Mouse (Mus musculus) CD4-positive, CD25-positive, alpha-beta regulatory T cell, adult 4 months (primary cell): Measurements from ENCODE around the gene Tmem190. TPM values are rescaled to one million over a fixed set of nuclear protein-coding genes. Genes with fewer than 3 reads are reported as not detected.
"Not testable (repeated sequence)": the region's sequence is repeated elsewhere in the genome, so short reads cannot be mapped to it uniquely, and the experiment has no call there.

Experiments used
- ATAC-seq: one replicate; pipeline ENCODE4 v1.8.0; 2017
- polyA plus RNA-seq, 2 experiments: library from polyadenylated mRNA; unstranded; fragments of 100-300 nt; shearing (Covaris generic); gene quantifications; one replicate each; pipeline ENCODE4 v1.2.1; 2017

The Tmem190 gene
- polyA plus RNA-seq, 2 experiments from 2014 or later: not detected

DNA sequence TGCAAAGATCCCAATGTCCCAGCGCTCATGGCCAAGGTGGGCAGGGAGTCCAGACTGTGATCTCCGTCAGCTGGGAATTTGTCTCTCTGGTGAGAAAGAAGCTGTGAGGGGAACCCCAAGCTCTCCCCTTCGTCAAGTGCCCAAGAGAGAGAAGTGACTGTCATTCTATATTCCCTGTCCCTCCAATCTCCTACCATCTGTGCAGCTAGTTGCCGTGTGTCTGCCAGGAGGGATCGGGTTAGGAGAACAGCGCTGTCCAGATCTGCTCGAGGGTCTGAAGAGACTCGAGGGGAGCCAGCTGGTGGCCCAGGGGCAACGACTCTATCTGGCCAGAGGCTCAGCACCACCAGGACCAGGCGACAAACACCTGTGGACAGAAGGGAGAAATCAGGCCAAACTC lies 6.6 kb upstream of the Tmem190 start:
- no peak for ATAC-seq

DNA sequence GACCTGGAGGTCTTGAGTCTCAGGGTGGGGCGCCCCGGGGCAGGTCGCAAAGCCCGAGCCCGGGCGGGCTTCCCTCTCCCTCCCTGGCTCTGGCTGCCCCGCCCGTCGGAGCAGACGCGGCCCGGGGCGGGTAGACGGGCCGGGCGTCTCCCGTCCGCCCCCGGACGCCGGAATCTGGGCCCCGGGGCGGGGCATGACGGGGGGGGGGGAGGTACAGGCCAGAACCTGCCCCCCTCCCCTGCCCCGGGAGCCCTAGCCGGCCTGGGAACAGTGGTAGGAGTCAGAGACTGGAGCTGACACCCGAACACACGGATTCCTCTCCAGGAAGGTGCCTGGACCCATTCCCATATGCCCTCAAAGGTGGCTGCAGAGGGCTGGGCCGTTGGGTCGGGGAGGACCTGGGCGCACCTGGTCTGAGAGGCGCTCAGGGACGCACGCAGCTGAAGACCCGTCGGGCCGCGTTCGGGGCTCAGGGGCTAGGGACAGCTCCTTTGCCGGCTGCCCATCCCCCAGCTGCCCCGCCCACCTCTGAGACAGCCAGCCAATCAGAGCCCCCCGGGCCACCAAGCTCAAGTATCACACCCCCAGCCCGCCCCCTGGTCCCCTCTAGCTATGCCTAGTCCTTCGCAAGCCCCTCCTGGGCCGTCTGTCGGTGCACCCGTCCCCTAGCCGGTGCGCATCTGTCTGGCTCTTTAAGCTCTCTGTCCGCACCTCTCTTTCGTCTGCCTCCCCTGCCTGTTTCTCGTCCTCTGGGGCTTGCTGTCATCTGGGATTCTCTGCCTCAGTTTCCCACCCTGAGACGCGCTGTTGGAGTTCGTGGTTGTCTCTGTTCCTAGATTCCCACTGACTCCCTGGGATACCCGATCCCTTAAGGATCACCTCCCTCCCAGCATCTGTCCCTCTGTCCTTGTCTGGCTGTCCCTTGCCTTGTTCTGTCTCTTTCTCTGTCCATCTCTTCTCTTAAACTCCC lies 5.6 kb upstream of the Tmem190 start:
- ATAC-seq: peak; percentile 62

DNA sequence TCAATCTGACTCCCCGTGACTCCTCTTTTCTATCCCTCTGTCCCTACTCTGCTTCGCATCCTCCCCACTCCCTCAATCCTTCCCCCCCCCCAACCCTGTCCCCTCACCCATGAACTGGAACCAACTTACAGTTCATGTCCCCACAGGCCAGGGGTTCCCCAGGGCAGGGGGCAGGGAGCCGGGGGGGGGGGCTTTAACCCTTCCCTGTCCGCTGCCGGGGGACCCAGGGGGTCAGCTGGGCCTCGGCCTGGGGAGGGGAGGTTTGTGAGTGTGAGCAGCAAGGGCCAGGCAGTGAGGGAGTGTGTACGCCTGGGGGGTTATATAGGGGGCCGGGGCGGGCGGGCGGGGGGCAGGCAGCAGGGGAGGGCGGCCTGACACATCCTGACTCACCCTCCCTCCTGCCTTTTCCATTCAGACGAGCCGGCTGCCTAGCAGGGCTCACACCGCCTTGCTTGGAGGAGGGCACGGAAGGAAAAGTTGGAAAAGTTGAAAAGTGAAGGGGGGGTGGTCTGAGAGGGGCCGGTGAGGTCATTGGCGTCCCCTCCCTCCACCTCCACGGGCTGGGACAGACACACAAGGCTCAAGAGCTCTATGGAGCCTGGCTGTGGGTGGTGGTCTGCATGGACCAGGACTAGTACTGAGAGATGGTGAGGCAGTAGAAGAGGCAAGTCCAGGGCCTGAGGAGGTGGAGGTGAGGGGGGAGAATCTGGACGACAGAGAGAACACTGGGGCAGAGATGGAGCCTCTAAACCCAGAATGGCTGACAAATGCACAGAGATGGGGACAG lies 4.7 kb upstream of the Tmem190 start:
- no peak for ATAC-seq

DNA sequence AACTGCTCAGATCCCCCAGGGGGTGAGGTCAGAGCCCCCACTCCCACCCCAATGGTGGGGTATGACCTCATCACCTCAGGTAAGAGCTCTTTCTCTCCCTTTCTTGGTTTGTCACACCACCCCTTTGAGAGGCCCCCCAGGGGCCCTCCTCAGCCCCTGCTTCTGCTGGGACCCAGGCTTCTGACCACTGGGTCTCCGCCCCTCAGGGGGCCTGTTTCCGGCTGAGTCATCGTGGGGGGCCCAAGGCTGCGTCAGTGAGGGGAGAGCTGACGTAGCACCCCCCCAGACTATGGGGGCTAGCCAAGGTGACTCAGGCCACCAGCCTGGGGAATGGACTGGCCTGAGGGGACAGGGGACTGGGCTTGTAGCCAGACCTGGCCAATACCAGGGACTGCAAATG lies 2.8 kb upstream of the Tmem190 start:
- ATAC-seq: no peak

DNA sequence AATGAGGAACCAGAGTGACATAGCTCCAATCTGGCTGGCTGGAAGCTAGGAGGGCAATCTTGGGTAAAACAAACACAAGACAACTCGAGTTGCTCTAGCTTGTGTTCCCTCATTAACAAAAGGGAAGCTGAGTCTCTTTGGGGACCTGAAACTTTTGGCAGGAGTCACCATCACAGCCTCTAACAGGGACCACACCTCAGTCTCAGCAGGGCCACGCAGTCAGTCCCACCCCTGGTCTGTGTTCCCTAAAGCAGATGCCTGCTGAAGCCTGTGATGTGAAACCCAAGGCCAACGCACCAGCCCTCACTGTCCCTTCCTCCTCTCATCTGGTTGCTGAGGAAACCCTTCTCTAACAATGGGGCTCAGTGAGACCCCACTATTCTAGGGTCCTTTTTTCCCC lies 607 bp upstream of the Tmem190 start:
- ATAC-seq: no peak

DNA sequence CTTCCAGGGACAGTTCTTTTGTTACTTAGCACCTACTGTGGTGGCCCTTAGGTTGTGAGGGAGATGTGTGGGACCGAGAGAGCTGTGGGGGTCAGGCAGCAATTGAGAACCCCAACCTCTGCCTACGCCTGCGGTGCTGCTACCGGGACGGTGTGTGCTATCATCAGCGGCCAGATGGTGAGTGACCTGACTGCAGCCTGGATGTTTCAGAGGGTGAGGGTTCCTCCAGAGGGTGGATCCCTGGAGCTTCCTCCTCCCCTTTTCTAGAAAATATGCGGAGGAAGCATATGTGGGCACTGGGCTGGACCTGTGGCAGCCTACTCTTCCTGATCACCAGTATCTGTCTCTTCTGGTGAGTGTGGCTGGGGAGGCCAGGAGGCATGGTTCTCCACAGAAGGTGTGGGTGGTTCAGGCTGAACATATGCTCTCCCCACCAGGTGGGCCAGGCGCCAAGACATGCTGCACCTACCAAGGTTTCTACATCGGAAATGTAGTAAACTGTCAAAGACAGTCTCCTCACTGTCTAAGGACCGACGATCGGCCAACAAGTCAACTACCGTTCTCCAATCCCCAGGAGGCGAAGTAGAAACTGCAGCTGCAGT lies 1.0 kb downstream of the Tmem190 start:
- ATAC-seq: no peak

DNA sequence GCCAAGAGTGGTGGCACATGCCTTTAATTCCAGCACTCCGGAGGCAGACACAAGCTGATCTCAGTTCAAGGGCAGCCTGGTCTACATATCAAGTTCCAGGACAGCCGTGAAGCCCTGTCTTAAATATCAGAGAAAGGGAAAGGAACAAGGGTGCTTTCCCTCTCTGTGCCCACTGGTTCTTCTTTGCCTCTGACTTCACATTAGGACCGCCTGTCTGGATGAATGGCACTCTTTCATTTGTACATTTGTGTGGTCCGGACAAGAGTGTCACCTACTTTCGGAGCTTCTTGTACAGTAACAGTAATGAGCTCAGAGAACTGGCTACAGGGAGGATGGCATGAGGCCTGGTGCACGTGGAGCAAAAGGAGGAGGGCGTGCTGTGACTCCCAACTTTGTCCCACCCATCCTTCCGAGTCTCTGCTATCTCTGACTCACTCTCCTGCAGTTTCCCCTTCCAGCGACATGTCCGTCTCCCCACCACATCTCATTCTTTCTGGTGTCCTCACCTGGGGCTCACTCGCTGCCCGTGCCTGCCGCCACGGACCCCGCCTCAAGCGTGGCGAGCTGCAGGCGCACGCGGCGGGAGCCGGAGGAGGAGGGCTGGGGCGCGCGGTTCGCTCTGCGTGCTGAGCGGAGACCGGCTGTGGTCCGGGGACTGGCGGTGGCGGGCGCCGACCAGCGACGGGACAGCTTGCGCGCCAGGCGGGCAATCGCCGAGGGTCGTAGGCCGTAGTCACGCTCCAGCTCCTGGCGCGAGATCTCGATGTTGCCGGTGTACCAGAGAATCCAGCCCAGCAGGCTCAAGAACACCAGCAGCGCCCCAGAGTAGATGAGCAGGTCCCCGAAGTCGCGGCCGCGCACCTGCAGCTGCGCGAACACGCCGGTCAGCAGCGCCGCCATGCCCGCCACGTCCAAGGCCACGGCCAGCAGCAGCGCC lies 6.0 kb downstream of the Tmem190 start:
- ATAC-seq: no peak

DNA sequence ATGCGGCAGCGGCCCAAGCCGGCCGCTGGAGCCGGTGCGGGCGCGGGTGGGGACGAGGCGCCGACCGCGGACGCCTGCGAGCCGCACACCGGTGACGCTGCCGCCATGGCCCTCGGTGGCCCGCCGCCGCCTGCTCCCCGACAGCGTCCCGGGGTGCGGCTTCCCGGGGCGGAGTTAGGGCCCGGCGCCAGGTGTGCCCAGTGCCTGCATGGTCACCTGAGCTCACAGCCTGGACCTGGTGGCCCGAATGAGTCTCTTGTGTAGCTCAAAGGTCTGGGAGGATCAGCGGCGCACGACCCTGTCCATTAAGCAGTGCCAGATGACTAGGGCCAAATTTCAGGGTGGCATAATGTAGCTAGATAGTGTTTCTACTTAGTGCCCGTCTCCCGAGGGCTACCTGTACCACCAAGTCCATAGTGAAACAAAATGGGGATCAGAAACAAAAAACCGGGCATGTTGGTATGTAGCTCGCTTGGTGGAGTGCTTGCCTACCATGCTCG lies 6.7 kb downstream of the Tmem190 start, which contains the start of gene Tmem238:
Gene Tmem238, minus strand, starts transcription at position 221 of the 500 bp plus-strand sequence.
- ATAC-seq: no peak

DNA sequence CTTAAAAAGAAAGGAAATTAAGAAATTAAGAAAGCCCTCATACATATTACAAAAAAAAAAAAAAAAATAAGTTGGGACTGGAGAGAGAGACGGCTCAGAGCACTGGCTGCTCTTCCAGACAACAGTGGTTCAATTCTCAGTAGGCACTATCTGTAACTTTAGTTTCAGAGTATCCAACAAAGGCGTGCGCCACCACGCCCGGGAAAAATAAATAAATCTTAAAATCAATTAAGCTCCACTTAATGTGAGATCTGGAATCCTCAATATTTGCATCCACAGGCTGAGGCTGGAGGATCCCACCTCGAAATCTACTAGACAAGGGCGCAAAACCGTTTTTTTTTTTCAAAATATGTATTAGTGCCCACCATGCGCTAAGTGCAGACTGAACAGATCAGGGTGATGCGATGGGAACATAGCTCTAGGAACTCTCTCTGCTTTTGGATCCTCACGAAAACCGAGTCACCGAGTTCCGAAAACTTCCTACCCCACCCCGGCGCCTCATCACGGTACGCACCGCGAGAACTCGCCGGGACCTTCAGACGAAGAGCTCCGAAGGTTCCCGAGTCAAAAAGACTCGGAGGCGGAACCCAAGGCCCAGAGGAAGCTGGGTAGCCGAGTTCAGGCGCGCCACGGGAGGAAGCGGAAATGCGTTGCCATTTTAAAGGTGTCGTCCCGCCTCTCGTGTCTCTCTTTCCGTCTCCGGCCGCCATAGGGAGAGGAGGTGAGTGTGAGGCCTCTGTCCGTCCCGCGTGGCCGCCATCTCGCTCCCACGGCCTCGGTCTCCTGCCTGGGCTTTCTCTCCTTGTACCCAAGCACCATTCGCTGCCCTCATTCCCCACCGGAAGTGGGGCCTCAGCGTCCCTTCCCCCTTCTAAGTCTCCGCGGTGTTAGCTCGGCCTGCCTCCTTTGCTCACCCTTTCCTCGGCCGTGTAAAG lies 9.8 kb downstream of the Tmem190 start, which contains the start of gene Rpl28:
Gene Rpl28, plus strand, starts transcription at position 597 of the 935 bp plus-strand sequence.
- peak; percentile 94 for ATAC-seq

DNA sequence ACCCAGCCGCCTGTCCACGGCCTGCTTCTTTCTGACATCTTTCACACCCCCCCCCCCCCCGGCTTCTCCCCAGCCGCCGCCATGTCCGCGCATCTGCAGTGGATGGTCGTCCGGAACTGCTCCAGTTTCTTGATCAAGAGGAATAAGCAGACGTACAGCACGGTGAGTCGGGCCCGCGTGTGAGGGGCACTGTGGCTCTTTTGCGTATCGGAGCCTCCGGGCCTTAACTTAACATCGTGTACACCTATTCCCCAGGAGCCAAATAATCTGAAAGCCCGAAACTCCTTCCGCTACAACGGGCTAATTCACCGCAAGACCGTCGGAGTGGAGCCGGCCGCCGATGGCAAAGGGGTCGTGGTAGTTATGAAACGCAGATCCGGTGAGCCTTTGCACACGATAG lies 10.5 kb downstream of the Tmem190 start:
- ATAC-seq: not testable (repeated sequence)

DNA sequence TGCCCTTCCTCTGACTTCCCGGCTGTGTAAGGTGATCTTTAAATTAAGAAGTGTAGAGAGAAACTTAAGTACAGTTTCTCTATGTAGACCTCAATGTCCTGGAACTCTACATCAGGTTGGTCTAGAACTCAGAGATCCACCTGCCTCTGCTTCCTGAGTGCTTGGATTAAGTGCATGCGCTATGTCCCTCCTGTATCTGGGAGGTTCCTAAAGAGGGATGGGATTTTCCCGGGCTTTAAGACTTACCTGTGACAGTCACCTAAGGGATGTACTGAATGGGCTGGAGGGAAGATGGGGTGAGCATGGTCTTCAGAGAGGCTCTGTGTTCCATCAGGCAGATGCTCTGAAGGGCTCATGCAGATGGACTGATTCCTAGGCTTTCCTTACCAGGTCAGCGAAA lies 10.9 kb downstream of the Tmem190 start:
- ATAC-seq: no peak

DNA sequence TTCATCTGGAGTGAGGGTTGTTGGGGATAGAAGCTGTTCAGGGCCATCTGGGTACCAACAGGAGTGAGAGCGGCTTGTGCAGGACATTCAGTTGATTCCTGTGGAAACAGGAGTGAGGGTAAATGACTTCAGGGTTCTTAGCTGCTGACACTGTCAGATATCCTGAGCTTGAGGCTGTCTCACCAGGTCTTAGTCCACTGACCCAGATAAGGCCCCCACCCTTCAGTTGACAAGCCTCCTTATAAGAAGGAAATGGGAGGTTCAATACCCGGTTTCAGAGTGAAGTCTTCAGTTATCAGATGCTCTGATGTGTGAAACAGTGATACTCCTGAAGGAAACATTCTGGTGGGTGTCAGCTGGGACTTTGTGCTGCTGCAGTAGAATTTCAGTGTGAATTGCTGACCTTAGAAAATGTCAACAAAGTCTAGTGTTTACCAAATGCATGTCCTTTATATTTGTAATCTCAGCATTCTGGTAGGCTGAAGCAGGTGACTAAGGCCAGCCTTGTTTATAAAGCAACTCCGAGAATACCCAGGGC lies 12.0 kb downstream of the Tmem190 start:
- no peak for ATAC-seq

DNA sequence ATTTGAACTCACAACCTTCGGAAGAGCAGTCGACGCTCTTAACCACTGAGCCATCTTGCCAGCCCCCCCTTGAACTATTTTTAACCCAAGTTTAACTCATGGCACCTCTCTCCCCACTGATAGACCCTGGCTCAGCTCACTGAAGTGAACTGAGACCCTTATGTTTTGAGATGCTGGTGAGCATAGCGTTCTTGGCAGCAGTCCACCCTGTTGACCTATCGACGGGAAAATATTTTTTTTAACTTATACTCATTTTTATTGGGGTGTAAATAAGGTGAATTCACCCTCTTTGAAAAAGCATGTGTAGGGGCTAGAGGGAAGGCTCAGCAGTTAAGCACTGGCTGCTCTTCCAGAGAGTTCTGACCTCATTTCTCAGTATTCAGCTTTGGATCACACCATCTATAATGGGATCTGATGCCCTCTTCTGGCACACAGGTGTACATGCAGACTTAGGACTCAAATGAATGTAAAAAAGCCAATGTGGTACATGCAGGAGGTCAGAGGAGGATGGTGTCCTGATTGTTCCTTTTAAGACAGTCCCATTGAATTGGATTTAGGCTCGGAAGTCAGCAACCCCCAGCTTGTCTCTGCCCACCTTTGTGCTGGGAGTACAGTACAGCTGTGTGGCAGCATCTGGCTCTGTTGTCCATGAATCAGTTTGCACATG lies 13.2 kb downstream of the Tmem190 start:
- ATAC-seq: peak; percentile 27

DNA sequence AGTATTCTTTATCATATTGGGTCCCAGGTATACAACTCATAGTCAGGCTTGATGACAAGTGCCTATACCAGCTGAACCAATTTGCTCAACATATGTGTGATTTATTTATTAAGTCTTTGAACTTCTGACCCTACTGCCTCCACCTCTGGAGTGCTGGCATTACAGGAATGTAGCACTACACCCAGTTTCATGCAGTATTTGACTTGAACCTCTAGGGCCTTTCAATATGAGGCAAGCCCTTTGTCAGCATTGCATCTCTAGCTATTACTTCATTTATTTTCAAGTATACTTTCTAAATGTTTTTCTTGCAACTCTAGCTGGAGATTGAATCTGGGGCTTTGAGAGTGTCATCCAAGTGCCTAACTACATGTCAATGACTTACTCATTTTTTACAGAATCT lies 19.5 kb downstream of the Tmem190 start:
- ATAC-seq: no peak

DNA sequence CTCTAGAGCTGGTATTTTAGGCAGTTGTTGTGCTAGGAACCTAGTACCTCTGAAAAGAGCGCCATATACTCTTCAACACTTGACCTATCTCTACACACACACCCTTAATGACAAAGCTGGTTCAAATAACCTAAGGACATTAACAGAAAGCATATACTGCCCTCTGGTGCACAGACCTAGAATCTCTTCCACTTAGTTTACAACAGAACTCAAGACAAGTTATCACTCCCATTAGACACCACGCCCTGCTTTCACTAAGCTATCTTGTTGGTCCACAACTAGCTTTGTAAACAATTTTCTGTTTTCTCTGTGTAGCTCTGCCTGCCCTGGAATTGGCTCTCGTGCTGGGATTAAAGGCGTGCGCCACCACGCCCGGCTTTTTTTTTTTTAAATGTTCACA lies 24.0 kb downstream of the Tmem190 start:
- peak; percentile 76 for ATAC-seq

DNA sequence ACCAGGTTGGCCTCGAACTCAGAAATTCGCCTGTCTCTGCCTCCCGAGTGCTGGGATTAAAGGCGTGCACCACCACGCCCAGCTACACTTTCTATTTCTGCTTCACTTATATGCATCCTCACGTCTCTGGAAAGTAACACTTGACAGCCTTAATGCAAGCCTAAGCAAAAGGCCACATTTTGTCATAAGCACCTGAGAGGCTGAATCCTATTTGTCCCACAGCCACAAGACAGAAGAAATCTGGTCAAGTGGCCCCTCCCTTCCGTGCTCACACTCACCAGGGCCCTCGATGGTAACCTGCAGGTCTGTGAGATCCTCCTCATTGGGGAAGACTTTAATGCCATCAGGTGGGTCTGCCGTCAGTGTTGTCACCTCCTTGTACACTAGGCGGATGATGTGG lies 28.4 kb downstream of the Tmem190 start:
- ATAC-seq: not testable (repeated sequence)

DNA sequence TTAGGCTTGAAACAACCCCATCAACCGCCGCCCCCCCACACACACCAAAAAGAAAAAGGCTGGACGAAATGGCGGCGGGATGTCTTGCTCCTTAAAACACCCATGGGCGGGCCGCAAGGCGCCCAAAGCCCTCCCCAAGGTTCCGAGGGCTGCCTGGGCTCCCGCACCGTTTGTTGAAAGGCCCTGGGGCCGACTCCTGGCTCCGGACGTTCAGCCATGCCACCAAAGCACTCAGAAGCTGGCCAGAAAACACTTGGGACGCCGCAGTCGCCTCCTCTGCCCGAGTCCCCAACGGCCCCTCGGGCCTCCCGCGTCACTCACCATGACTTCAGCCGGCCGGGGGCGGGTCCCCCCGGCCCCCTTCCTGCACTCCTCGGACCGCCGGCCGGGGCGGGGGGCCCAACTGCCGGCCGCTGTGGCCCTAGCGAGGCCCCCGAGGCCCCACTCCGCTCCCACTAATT lies 29.1 kb downstream of the Tmem190 start:
- ATAC-seq: no peak

DNA sequence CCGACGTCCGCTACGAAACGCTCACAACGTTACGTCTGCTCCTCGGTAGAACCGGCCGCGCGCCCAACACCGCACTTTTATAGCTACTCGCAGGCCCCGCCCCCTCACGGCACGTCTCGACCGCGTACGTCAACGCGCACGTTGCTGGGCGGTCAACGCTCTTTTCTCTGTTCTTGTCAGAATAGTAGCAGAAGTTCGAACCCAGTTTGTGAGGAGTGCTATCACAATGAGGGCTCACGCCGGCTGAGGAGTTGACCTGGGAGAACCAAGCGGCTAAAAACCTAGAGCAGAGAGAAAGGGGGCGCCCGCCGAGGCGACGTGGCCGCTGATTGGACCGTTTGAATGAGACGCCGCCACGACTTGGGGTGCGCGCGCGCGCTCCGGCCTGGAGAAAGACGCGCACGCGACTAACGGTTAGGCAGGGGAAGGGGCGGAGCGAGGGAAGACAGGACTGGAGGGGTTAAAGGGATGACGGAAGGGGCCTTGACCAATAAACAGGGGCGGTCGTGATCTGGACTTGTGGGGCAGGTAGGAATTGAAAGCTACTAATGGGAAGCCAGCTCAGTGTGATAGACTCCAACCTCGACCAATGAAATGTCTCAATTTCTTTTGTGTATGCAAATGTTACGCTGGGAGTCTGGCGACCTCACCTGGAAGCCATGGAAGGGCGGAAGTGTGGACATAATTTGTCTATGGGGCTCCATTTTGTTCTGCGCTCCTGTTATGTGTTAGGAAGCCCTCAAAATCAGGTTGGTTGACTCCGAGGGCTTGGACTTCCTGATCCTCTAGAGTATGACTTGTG lies 29.8 kb downstream of the Tmem190 start, which contains the start of gene Ube2s:
Gene Ube2s, minus strand, starts transcription at position 288 of the 802 bp plus-strand sequence.
- ATAC-seq: peak; percentile 90
